Mouse (Mus musculus): Measurements from ENCODE around the gene Kcnj15. TPM values are rescaled to one million over a fixed set of nuclear protein-coding genes. Genes with fewer than 3 reads are reported as not detected.

The Kcnj15 gene
- polyA plus RNA-seq, 1 experiment from 2014 or later: 0.28 TPM

GRCm38 (mm10) chr16:95240688-95241087, 16.7 kb upstream of the Kcnj15 start:
- ATAC-seq (ENCODE audit: low FRiP score): no peak

GRCm38 (mm10) chr16:95241581-95241980, 15.8 kb upstream of the Kcnj15 start:
- Histone ChIP-seq H3K4me2 (replicated peaks; ENCODE audit: low read depth, low read length) (no peak overlapping the region), H3K9ac (ENCODE audit: low read depth, low read length) (no peak overlapping the region), H3K36me3 (ENCODE audit: control insufficient read depth, insufficient read depth, low read length) (no peaks in the 10 kb centered on the region), H3K27ac (ENCODE audit: low read depth, low read length) (no peak overlapping the region), H3K4me3 (ENCODE audit: low read depth, low read length) (no peak overlapping the region), H3K27me3 (ENCODE audit: control insufficient read depth, insufficient read depth, low read length) (no peaks in the 10 kb centered on the region), H3K4me1 (replicated peaks; ENCODE audit: control insufficient read depth, insufficient read depth, low read length) (no peaks in the 10 kb centered on the region), H3K9me3 (ENCODE audit: control insufficient read depth, low read length) (no peaks in the 10 kb centered on the region)
- no peak for DNase-seq (ENCODE audit: low spot score)
- WGBS: 77% methylated on average over 4 of the region's 4 CpGs
- ATAC-seq (ENCODE audit: low FRiP score): no peak

More at GRCm38 (mm10) chr16:95240688-95241087, 16.7 kb upstream of the Kcnj15 start:
- Histone ChIP-seq H3K4me1 (replicated peaks; ENCODE audit: control insufficient read depth, insufficient read depth, low read length) (no peaks in the 10 kb centered on the region), H3K27ac (ENCODE audit: low read depth, low read length) (no peak overlapping the region), H3K9me3 (ENCODE audit: control insufficient read depth, low read length) (no peaks in the 10 kb centered on the region), H3K9ac (ENCODE audit: low read depth, low read length) (no peak overlapping the region), H3K36me3 (ENCODE audit: control insufficient read depth, insufficient read depth, low read length) (no peaks in the 10 kb centered on the region), H3K4me3 (ENCODE audit: low read depth, low read length) (no peak overlapping the region), H3K27me3 (ENCODE audit: control insufficient read depth, insufficient read depth, low read length) (no peaks in the 10 kb centered on the region), H3K4me2 (replicated peaks; ENCODE audit: low read depth, low read length) (no peak overlapping the region)
- no peak for DNase-seq (ENCODE audit: low spot score)
- 64% methylated on average over 5 of the region's 5 CpGs for WGBS

GRCm38 (mm10) chr16:95242114-95242513, 15.2 kb upstream of the Kcnj15 start:
- Histone ChIP-seq H3K4me3 (ENCODE audit: low read depth, low read length) (no peak overlapping the region), H3K9me3 (ENCODE audit: control insufficient read depth, low read length) (no peaks in the 10 kb centered on the region), H3K27ac (ENCODE audit: low read depth, low read length) (no peak overlapping the region), H3K27me3 (ENCODE audit: control insufficient read depth, insufficient read depth, low read length) (no peaks in the 10 kb centered on the region), H3K9ac (ENCODE audit: low read depth, low read length) (no peak overlapping the region), H3K36me3 (ENCODE audit: control insufficient read depth, insufficient read depth, low read length) (no peaks in the 10 kb centered on the region), H3K4me1 (replicated peaks; ENCODE audit: control insufficient read depth, insufficient read depth, low read length) (no peaks in the 10 kb centered on the region), H3K4me2 (replicated peaks; ENCODE audit: low read depth, low read length) (no peak overlapping the region)
- WGBS: 91% methylated on average over 4 of the region's 4 CpGs
- DNase-seq (ENCODE audit: low spot score) (no peak), ATAC-seq (ENCODE audit: low FRiP score) (no peak)

GRCm38 (mm10) chr16:95243401-95243800, 14.0 kb upstream of the Kcnj15 start:
- no peaks in the 10 kb centered on the region for H3K4me1 ChIP-seq (replicated peaks; ENCODE audit: control insufficient read depth, insufficient read depth, low read length)
- H3K27me3 ChIP-seq (ENCODE audit: control insufficient read depth, insufficient read depth, low read length): no peaks in the 10 kb centered on the region
- no peak overlapping the region for H3K9ac ChIP-seq (ENCODE audit: low read depth, low read length)
- H3K9me3 ChIP-seq (ENCODE audit: control insufficient read depth, low read length): no peaks in the 10 kb centered on the region
- H3K36me3 ChIP-seq (ENCODE audit: control insufficient read depth, insufficient read depth, low read length): no peaks in the 10 kb centered on the region
- no peak overlapping the region for H3K4me3 ChIP-seq (ENCODE audit: low read depth, low read length)
- no peak for ATAC-seq (ENCODE audit: low FRiP score)
- H3K27ac ChIP-seq (ENCODE audit: low read depth, low read length): no peak overlapping the region
- DNase-seq (ENCODE audit: low spot score): no peak
- 95% methylated on average over 1 of the region's 1 CpGs for WGBS
- H3K4me2 ChIP-seq (replicated peaks; ENCODE audit: low read depth, low read length): no peak overlapping the region

- no peak for ATAC-seq (ENCODE audit: low FRiP score)
- no peaks in the 10 kb centered on the region for H3K27me3 ChIP-seq (ENCODE audit: control insufficient read depth, insufficient read depth, low read length)
- H3K9me3 ChIP-seq (ENCODE audit: control insufficient read depth, low read length): no peaks in the 10 kb centered on the region
- no peak overlapping the region for H3K4me3 ChIP-seq (ENCODE audit: low read depth, low read length)
- DNase-seq (ENCODE audit: low spot score): no peak
- H3K27ac ChIP-seq (ENCODE audit: low read depth, low read length): no peak overlapping the region
- WGBS: 88% methylated on average over 12 of the region's 12 CpGs
- no peaks in the 10 kb centered on the region for H3K4me1 ChIP-seq (replicated peaks; ENCODE audit: control insufficient read depth, insufficient read depth, low read length)
- no peak overlapping the region for H3K9ac ChIP-seq (ENCODE audit: low read depth, low read length)
- no peak overlapping the region for H3K4me2 ChIP-seq (replicated peaks; ENCODE audit: low read depth, low read length)
- H3K36me3 ChIP-seq (ENCODE audit: control insufficient read depth, insufficient read depth, low read length): no peaks in the 10 kb centered on the region
These were observed 12.6 kb upstream of the Kcnj15 start for GRCm38 (mm10) chr16:95244626-95245303.

- Histone ChIP-seq H3K4me3 (ENCODE audit: low read depth, low read length) (no peak overlapping the region), H3K9ac (ENCODE audit: low read depth, low read length) (no peak overlapping the region), H3K4me2 (replicated peaks; ENCODE audit: low read depth, low read length) (no peak overlapping the region), H3K27ac (ENCODE audit: low read depth, low read length) (no peak overlapping the region), H3K9me3 (ENCODE audit: control insufficient read depth, low read length) (no peaks in the 10 kb centered on the region), H3K27me3 (ENCODE audit: control insufficient read depth, insufficient read depth, low read length) (no peaks in the 10 kb centered on the region), H3K4me1 (replicated peaks; ENCODE audit: control insufficient read depth, insufficient read depth, low read length) (no peaks in the 10 kb centered on the region), H3K36me3 (ENCODE audit: control insufficient read depth, insufficient read depth, low read length) (no peaks in the 10 kb centered on the region)
- ATAC-seq (ENCODE audit: low FRiP score): no peak
- 70% methylated on average over 3 of the region's 3 CpGs for WGBS
- no peak for DNase-seq (ENCODE audit: low spot score)
These were observed 11.9 kb upstream of the Kcnj15 start for GRCm38 (mm10) chr16:95245499-95245898.

GRCm38 (mm10) chr16:95248646-95249045, 8.7 kb upstream of the Kcnj15 start:
- Histone ChIP-seq H3K4me2 (replicated peaks; ENCODE audit: low read depth, low read length) (no peak overlapping the region), H3K4me3 (ENCODE audit: low read depth, low read length) (no peak overlapping the region), H3K4me1 (replicated peaks; ENCODE audit: control insufficient read depth, insufficient read depth, low read length) (no peaks in the 10 kb centered on the region), H3K27ac (ENCODE audit: low read depth, low read length) (no peak overlapping the region), H3K27me3 (ENCODE audit: control insufficient read depth, insufficient read depth, low read length) (no peaks in the 10 kb centered on the region), H3K9ac (ENCODE audit: low read depth, low read length) (no peak overlapping the region), H3K36me3 (ENCODE audit: control insufficient read depth, insufficient read depth, low read length) (no peaks in the 10 kb centered on the region), H3K9me3 (ENCODE audit: control insufficient read depth, low read length) (no peaks in the 10 kb centered on the region)
- DNase-seq (ENCODE audit: low spot score) (no peak), ATAC-seq (ENCODE audit: low FRiP score) (no peak)
- whole genome bisulfite sequencing: 84% methylated on average over 5 of the region's 5 CpGs

GRCm38 (mm10) chr16:95256648-95257047, 710 bp upstream of the Kcnj15 start:
- Histone ChIP-seq H3K4me3 (ENCODE audit: low read depth, low read length) (no peak overlapping the region), H3K27me3 (ENCODE audit: control insufficient read depth, insufficient read depth, low read length) (no peaks in the 10 kb centered on the region), H3K4me2 (replicated peaks; ENCODE audit: low read depth, low read length) (no peak overlapping the region), H3K36me3 (ENCODE audit: control insufficient read depth, insufficient read depth, low read length) (no peaks in the 10 kb centered on the region), H3K4me1 (replicated peaks; ENCODE audit: control insufficient read depth, insufficient read depth, low read length) (no peaks in the 10 kb centered on the region), H3K9ac (ENCODE audit: low read depth, low read length) (no peak overlapping the region), H3K27ac (ENCODE audit: low read depth, low read length) (no peak overlapping the region), H3K9me3 (ENCODE audit: control insufficient read depth, low read length) (no peaks in the 10 kb centered on the region)
- DNase-seq (ENCODE audit: low spot score) (no peak), ATAC-seq (ENCODE audit: low FRiP score) (no peak)
- 73% methylated on average over 2 of the region's 2 CpGs for WGBS

- Histone ChIP-seq H3K4me2 (replicated peaks; ENCODE audit: low read depth, low read length) (no peak overlapping the region), H3K9ac (ENCODE audit: low read depth, low read length) (no peak overlapping the region), H3K9me3 (ENCODE audit: control insufficient read depth, low read length) (no peaks in the 10 kb centered on the region), H3K27ac (ENCODE audit: low read depth, low read length) (no peak overlapping the region), H3K4me3 (ENCODE audit: low read depth, low read length) (no peak overlapping the region), H3K27me3 (ENCODE audit: control insufficient read depth, insufficient read depth, low read length) (no peaks in the 10 kb centered on the region), H3K4me1 (replicated peaks; ENCODE audit: control insufficient read depth, insufficient read depth, low read length) (no peaks in the 10 kb centered on the region), H3K36me3 (ENCODE audit: control insufficient read depth, insufficient read depth, low read length) (no peaks in the 10 kb centered on the region)
- ATAC-seq (ENCODE audit: low FRiP score) (no peak), DNase-seq (ENCODE audit: low spot score) (no peak)
- WGBS: 47% methylated on average over 4 of the region's 4 CpGs
These were observed 742 bp downstream of the Kcnj15 start for GRCm38 (mm10) chr16:95258100-95258499.
